Mouse (Mus musculus) limb, embryonic 14.5 days (tissue): Measurements from ENCODE around the gene Irak2. TPM values are rescaled to one million over a fixed set of nuclear protein-coding genes. Genes with fewer than 3 reads are reported as not detected.

Experiments
- ATAC-seq: fragments of 200-750 bp; cut with Nextera tagmentation; 2 replicates; pipeline ENCODE4 v1.8.0; 2017; ENCODE audit warnings: low read depth, moderate number of reproducible peaks, moderate TSS enrichment; ENCODE audit not compliant: low FRiP score
- DNase-seq: peaks from one replicate; pipeline ENCODE4 v3.0.0-alpha.2; 2015; ENCODE audit warnings: low spot score
- H3K27ac ChIP-seq: fragments of 300-500 bp; sonication (generic); replicated peaks from 2 replicates; pipeline ENCODE4 v1.5.1; 2014; ENCODE audit warnings: low read depth, mild to moderate bottlenecking, low read length, moderate library complexity, mixed read lengths
- H3K27me3 ChIP-seq: fragments of 300-500 bp; sonication (generic); 2 replicates; pipeline ENCODE4 v1.6.1; 2014; ENCODE audit warnings: low read length, mixed read lengths; ENCODE audit not compliant: control insufficient read depth, insufficient read depth
- H3K36me3 ChIP-seq: fragments of 300-500 bp; sonication (generic); 2 replicates; pipeline ENCODE4 v1.6.1; 2014; ENCODE audit warnings: mild to moderate bottlenecking, low read length, moderate library complexity, mixed read lengths; ENCODE audit not compliant: control insufficient read depth, insufficient read depth
- H3K4me1 ChIP-seq: fragments of 300-500 bp; sonication (generic); 2 replicates; pipeline ENCODE4 v1.6.1; 2014; ENCODE audit warnings: antibody characterized with exemption, low read length, mixed read lengths; ENCODE audit not compliant: control insufficient read depth, insufficient read depth
- H3K4me2 ChIP-seq: fragments of 300-500 bp; sonication (generic); replicated peaks from 2 replicates; pipeline ENCODE4 v1.6.1; 2014; ENCODE audit warnings: low read depth, mild to moderate bottlenecking, low read length, moderate library complexity; ENCODE audit not compliant: severe bottlenecking
- H3K4me3 ChIP-seq: fragments of 300-500 bp; sonication (generic); replicated peaks from 2 replicates; pipeline ENCODE4 v1.5.1; 2014; ENCODE audit warnings: low read length
- H3K9ac ChIP-seq: fragments of 300-500 bp; sonication (generic); 2 replicates; pipeline ENCODE4 v1.6.1; 2014; ENCODE audit warnings: mild to moderate bottlenecking, low read depth, low read length, moderate library complexity; ENCODE audit not compliant: severe bottlenecking
- H3K9me3 ChIP-seq: fragments of 300-500 bp; sonication (generic); 2 replicates; pipeline ENCODE4 v1.6.1; 2016; ENCODE audit warnings: low read length; ENCODE audit not compliant: control insufficient read depth
- POLR2A ChIP-seq: fragments of 200-500 bp; IDR thresholded peaks from 2 replicates; pipeline ENCODE4 v1.8.0; 2012; ENCODE audit warnings: inconsistent platforms, mild to moderate bottlenecking, moderate library complexity, borderline replicate concordance; ENCODE audit not compliant: insufficient read depth, insufficient read length; ENCODE audit errors: extremely low read depth
- WGBS: fragments of 180-500 bp; shearing (Covaris S2); extraction: QIAGEN DNeasy Blood & Tissue Kit; methylation state at CpG from one replicate; pipeline ENCODE4 v1.1.7; 2014; 5-methylcytosine and 5-hydroxymethylcytosine counted together
- polyA plus RNA-seq, 2 experiments: library from polyadenylated mRNA; depleted of rRNA in 1 of 2; stranded (reverse) in 1 of 2; unstranded in 1 of 2; fragments of >200 nt; fragmentation: Nextera tagmentation in 1 of 2; extraction: Ambion mirVana in 1 of 2; gene quantifications; 2 replicates each; pipeline versions ENCODE4 v1.2.1 to v1.2.3; 2012 to 2014

Irak2 gene
- polyA plus RNA-seq, 2 experiments: 3.3 to 9.0 TPM

GRCm38 (mm10) chr6:113623941-113624751 lies 14.1 kb upstream of the Irak2 start, which contains the start of gene Vhl:
TSS of gene Vhl (plus strand) at chr6:113623959.
- Histone ChIP-seq H3K4me2 (peak within 1 kb of the TSS; percentile 77), H3K4me1 (peaks cover 11% of the 10 kb centered on the region), H3K36me3 (peaks cover 20% of the 10 kb centered on the region), H3K9ac (peak within 1 kb of the TSS; percentile 84), H3K9me3 (no peaks in the 10 kb centered on the region), H3K4me3 (peak within 1 kb of the TSS; percentile 76), H3K27me3 (no peaks in the 10 kb centered on the region), H3K27ac (peak within 1 kb of the TSS; percentile 88)
- DNase-seq (peak; percentile 67), ATAC-seq (peak; percentile 87)
- peak; percentile 63; the same call in 1 of the 2 replicates for TF ChIP-seq POLR2A
- WGBS: 3% methylated on average over 45 of the region's 76 CpGs

- Histone ChIP-seq H3K27me3 (no peaks in the 10 kb centered on the region), H3K36me3 (peaks cover 30% of the 10 kb centered on the region), H3K9me3 (no peaks in the 10 kb centered on the region), H3K27ac (no peak overlapping the region), H3K4me1 (peaks cover 11% of the 10 kb centered on the region), H3K4me3 (peak overlapping the region; percentile 76), H3K9ac (peak overlapping the region; percentile 84), H3K4me2 (peak overlapping the region; percentile 77)
- no peak for TF ChIP-seq POLR2A
- DNase-seq: no peak
- 45% methylated on average over 5 of the region's 5 CpGs for WGBS
- no peak for ATAC-seq
These were observed 13.1 kb upstream of the Irak2 start for GRCm38 (mm10) chr6:113624989-113625770.

- Histone ChIP-seq H3K4me2 (no peak overlapping the region), H3K9me3 (no peaks in the 10 kb centered on the region), H3K9ac (no peak overlapping the region), H3K36me3 (peaks cover 57% of the 10 kb centered on the region), H3K27ac (no peak overlapping the region), H3K4me3 (no peak overlapping the region), H3K27me3 (no peaks in the 10 kb centered on the region), H3K4me1 (peaks cover 4% of the 10 kb centered on the region)
- ATAC-seq (no peak), DNase-seq (no peak)
- no peak for TF ChIP-seq POLR2A
- WGBS: 81% methylated on average over 5 of the region's 5 CpGs
These were observed 7.9 kb upstream of the Irak2 start for GRCm38 (mm10) chr6:113630322-113630721.

- 94% methylated on average over 4 of the region's 4 CpGs for WGBS
- no peaks in the 10 kb centered on the region for H3K9me3 ChIP-seq
- no peak overlapping the region for H3K4me3 ChIP-seq
- no peaks in the 10 kb centered on the region for H3K4me1 ChIP-seq
- H3K4me2 ChIP-seq: no peak overlapping the region
- no peaks in the 10 kb centered on the region for H3K27me3 ChIP-seq
- peaks cover 48% of the 10 kb centered on the region for H3K36me3 ChIP-seq
- TF ChIP-seq POLR2A: no peak
- DNase-seq (no peak), ATAC-seq (no peak)
- no peak overlapping the region for H3K9ac ChIP-seq
- H3K27ac ChIP-seq: no peak overlapping the region
These were observed 5.4 kb upstream of the Irak2 start for GRCm38 (mm10) chr6:113632863-113633262.

- Histone ChIP-seq H3K9ac (no peak overlapping the region), H3K4me1 (no peaks in the 10 kb centered on the region), H3K27me3 (no peaks in the 10 kb centered on the region), H3K4me3 (no peak overlapping the region), H3K9me3 (no peaks in the 10 kb centered on the region), H3K27ac (no peak overlapping the region), H3K4me2 (no peak overlapping the region), H3K36me3 (no peaks in the 10 kb centered on the region)
- WGBS: 83% methylated on average over 4 of the region's 4 CpGs
- no peak for TF ChIP-seq POLR2A
- DNase-seq: no peak
- ATAC-seq: no peak
These were observed 934 bp downstream of the Irak2 start for GRCm38 (mm10) chr6:113639201-113639600.
